Mouse (Mus musculus): Measurements from ENCODE around the gene Sap18b. TPM values are rescaled to one million over a fixed set of nuclear protein-coding genes. Genes with fewer than 3 reads are reported as not detected.

The Sap18b gene
- polyA plus RNA-seq, 1 experiment = 164 TPM

DNA sequence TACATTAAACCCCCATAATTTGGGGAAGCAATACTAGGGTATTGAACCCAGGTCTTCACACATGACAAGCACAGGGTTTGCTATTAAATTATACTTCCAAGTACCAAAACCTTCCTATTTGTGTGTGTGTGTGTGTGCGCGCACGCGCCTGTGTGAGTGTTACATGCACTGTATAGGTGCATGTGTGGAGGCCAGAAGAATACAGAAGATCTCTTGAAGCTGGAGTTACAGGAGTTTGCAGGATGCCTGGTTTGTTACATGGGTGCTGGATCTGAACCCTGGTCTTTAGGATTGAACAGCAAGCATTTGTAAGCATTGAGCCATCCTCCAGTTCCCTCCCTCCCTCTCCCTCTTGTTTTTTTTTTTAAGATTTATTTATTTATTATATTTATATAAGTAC lies 14.1 kb downstream of the Sap18b start:
- Histone ChIP-seq H3K4me1 (ENCODE audit: control insufficient read depth, insufficient read depth, low read length) (no peaks in the 10 kb centered on the region), H3K27ac (ENCODE audit: insufficient read depth, low read length) (no peak overlapping the region), H3K4me3 (ENCODE audit: insufficient read depth, low read length) (no peak overlapping the region)
- TF ChIP-seq POLR2A (IDR thresholded peaks at IDR 0.05; ENCODE audit: low read depth, low read length) (no peak), CTCF (IDR thresholded peaks at IDR 0.05; ENCODE audit: borderline replicate concordance, insufficient read depth, low read length) (no peak)

- TF ChIP-seq CTCF (IDR thresholded peaks at IDR 0.05; ENCODE audit: borderline replicate concordance, insufficient read depth, low read length) = no peak
- no peak for TF ChIP-seq POLR2A (IDR thresholded peaks at IDR 0.05; ENCODE audit: low read depth, low read length)
- no peak overlapping the region for H3K27ac ChIP-seq (ENCODE audit: insufficient read depth, low read length)
- H3K4me1 ChIP-seq (ENCODE audit: control insufficient read depth, insufficient read depth, low read length) = no peaks in the 10 kb centered on the region
- no peak overlapping the region for H3K4me3 ChIP-seq (ENCODE audit: insufficient read depth, low read length)
Observed at GRCm38 (mm10) chr8:95841436-95841835, 16.3 kb downstream of the Sap18b start.

DNA sequence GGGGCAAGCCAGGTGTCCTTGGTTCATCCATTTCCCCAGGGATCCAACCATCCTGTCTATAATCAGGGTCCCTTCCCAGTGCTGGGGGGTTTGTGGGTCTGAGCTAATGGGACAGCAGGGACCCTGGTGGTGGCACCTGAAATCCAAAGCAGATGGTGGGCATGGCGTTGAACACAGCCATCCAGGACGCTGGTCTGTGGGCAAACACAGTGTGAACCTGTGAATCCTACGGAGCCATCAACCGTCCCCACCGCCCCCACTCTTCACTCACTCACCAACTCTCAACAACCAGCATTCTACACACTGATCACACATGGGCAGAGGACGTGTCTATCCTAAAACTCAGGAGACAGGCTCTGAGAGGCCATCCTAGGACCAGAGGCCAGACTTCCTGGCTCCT lies 18.8 kb downstream of the Sap18b start:
- H3K27ac ChIP-seq (ENCODE audit: insufficient read depth, low read length) = no peak overlapping the region
- 0 out of 2 replicates have a peak, but pooled peaks cover under 1% of the 10 kb centered on the region for H3K4me1 ChIP-seq (ENCODE audit: control insufficient read depth, insufficient read depth, low read length)
- no peak overlapping the region for H3K4me3 ChIP-seq (ENCODE audit: insufficient read depth, low read length)
- TF ChIP-seq POLR2A (IDR thresholded peaks at IDR 0.05; ENCODE audit: low read depth, low read length) (no peak), CTCF (IDR thresholded peaks at IDR 0.05; ENCODE audit: borderline replicate concordance, insufficient read depth, low read length) (no peak)

DNA sequence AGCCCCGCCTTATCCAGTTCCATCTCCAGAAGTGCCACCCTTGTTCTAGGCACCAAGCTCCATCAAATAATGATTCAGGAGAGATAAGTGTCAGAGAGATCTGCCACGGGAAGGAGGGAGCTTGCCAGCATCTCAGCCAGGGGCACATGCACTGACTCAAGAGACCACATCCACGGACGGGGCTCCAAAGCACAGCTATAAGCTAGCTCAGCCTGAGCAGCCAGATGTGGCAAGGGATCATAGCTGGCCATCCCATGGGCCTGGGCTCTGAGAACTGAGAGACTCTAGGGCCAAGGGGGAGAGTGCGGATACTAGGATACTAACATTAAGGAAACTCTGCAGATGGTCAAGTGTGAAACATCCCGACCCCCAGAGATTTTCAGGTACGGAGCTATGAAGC lies 19.9 kb downstream of the Sap18b start:
- H3K4me1 ChIP-seq (ENCODE audit: control insufficient read depth, insufficient read depth, low read length) = 0 out of 2 replicates have a peak, but pooled peaks cover 2% of the 10 kb centered on the region
- H3K27ac ChIP-seq (ENCODE audit: insufficient read depth, low read length) = no peak overlapping the region
- TF ChIP-seq POLR2A (IDR thresholded peaks at IDR 0.05; ENCODE audit: low read depth, low read length) (no peak), CTCF (IDR thresholded peaks at IDR 0.05; ENCODE audit: borderline replicate concordance, insufficient read depth, low read length) (no peak)
- no peak overlapping the region for H3K4me3 ChIP-seq (ENCODE audit: insufficient read depth, low read length)

GRCm38 (mm10) chr8:95848061-95848551 lies 23.0 kb downstream of the Sap18b start:
- H3K4me1 ChIP-seq (ENCODE audit: control insufficient read depth, insufficient read depth, low read length) = 0 out of 2 replicates have a peak, but pooled peaks cover 4% of the 10 kb centered on the region
- TF ChIP-seq POLR2A (IDR thresholded peaks at IDR 0.05; ENCODE audit: low read depth, low read length) (no peak), CTCF (IDR thresholded peaks at IDR 0.05; ENCODE audit: borderline replicate concordance, insufficient read depth, low read length) (no peak)
- H3K27ac ChIP-seq (ENCODE audit: insufficient read depth, low read length) = no peak overlapping the region
- no peak overlapping the region for H3K4me3 ChIP-seq (ENCODE audit: insufficient read depth, low read length)

DNA sequence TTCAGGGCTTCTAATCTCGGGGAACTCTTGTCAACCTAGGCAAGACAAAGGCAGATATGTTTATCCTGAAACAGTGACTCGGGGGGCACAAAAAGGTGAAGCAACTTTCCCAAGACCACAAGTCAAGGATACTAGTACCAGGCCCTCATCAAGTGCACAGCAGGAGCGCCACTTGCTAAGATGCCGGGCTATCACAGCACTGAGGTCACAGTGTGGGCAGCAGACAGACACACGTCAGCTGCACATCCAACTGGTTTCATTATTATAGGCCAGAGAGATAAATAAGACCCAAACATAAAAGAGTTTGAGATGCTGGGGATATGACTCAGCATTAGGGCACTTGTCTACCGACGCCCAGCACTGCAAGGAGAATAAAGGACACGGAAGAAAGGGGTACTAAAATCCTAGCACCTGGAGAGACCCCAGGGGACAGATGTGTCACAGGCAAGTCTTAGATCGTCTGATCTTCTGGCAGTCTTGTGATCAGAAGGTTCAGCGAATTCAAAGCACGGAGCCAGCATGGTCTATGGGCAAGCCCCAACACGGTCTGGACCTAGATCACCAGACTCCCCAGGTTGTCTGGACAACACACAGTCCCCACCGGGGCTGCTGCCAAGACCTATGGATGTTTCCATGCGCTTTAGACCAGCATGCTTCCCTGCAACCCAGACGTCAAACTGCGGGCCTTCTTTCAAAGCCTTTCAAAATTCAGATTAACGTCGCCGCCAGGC lies 23.8 kb downstream of the Sap18b start:
- Histone ChIP-seq H3K4me3 (ENCODE audit: insufficient read depth, low read length) (no peak overlapping the region), H3K27ac (ENCODE audit: insufficient read depth, low read length) (no peak overlapping the region), H3K4me1 (ENCODE audit: control insufficient read depth, insufficient read depth, low read length) (0 out of 2 replicates have a peak, but pooled peaks cover 4% of the 10 kb centered on the region)
- TF ChIP-seq CTCF (IDR thresholded peaks at IDR 0.05; ENCODE audit: borderline replicate concordance, insufficient read depth, low read length) (no peak), POLR2A (IDR thresholded peaks at IDR 0.05; ENCODE audit: low read depth, low read length) (no peak)

- no peak for TF ChIP-seq CTCF (IDR thresholded peaks at IDR 0.05; ENCODE audit: borderline replicate concordance, insufficient read depth, low read length)
- TF ChIP-seq POLR2A (IDR thresholded peaks at IDR 0.05; ENCODE audit: low read depth, low read length) = no peak
- Histone ChIP-seq H3K27ac (ENCODE audit: insufficient read depth, low read length) (no peak overlapping the region), H3K4me3 (ENCODE audit: insufficient read depth, low read length) (no peak overlapping the region)
Observed at GRCm38 (mm10) chr8:95850326-95850725, 25.2 kb downstream of the Sap18b start.

DNA sequence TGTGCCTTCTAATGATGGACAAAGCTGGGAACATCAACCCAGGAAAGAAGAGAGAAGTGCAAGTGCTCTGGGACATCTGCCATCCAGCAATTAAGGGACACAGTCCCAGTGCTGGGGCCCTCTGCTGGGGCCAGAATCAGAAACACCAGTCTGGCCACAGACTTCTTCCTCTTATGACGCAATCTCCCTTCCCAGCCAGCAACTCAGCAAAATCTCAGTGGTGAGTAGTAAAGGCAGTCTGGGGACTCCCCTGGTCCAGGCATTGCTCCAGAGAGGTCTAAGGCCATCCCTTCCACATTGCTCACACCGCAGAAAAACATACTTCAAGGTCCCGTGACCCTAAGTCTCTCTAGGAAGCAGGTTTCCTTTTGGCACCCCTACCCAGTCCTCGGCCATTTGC lies 27.1 kb downstream of the Sap18b start:
- peak overlapping the region; percentile 34 for H3K27ac ChIP-seq (ENCODE audit: insufficient read depth, low read length)
- TF ChIP-seq CTCF (IDR thresholded peaks at IDR 0.05; ENCODE audit: borderline replicate concordance, insufficient read depth, low read length) = no peak
- TF ChIP-seq POLR2A (IDR thresholded peaks at IDR 0.05; ENCODE audit: low read depth, low read length) = peak; percentile 55
- peak overlapping the region; percentile 86 for H3K4me3 ChIP-seq (ENCODE audit: insufficient read depth, low read length)
- H3K4me1 ChIP-seq (ENCODE audit: control insufficient read depth, insufficient read depth, low read length) = 0 out of 2 replicates have a peak, but pooled peaks cover 4% of the 10 kb centered on the region

More at GRCm38 (mm10) chr8:95850326-95850725, 25.2 kb downstream of the Sap18b start:
- H3K4me1 ChIP-seq (ENCODE audit: control insufficient read depth, insufficient read depth, low read length) = 0 out of 2 replicates have a peak, but pooled peaks cover 4% of the 10 kb centered on the region

DNA sequence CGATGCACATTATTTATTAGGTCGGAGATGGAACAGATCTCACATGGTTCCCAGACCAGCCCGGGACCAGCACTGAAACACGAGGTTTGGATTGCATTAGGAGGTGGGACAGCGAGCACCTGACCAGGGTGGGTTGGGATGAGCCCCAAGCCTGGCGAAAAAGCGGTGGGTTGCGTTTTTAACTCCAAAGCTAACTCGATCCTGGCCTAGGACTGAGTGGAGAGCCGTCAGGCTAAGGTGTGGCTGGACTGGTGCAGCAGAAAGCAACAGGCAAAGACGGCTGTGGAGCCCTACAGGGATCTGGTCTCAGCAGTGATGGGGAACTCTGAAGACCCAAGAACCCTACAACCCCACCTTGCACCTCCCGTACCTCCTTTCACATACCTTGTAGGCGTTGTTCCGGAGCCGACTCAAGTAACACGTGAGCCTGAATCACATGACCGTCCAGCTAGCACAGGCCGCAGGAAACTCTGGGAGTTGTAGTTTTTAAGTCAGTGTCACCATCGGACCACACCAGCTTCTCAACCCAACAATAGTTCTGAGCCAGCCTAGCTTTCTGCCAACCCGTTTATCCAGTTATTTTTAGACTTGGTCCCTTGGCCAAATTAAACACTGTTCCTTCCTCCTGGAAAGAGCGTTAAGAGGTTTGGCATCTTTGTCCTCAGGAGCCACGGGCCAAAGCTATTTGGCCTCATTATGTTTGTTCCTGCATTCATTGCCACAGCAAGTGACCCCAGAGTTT lies 28.1 kb downstream of the Sap18b start, which contains the start of gene Slc38a7:
Slc38a7 (minus strand) TSS at position 438 of the 742 bp plus-strand sequence.
- Histone ChIP-seq H3K27ac (ENCODE audit: insufficient read depth, low read length) (peak within 1 kb of the TSS; percentile 34), H3K4me1 (ENCODE audit: control insufficient read depth, insufficient read depth, low read length) (0 out of 2 replicates have a peak, but pooled peaks cover 4% of the 10 kb centered on the region), H3K4me3 (ENCODE audit: insufficient read depth, low read length) (peak within 1 kb of the TSS; percentile 86)
- no peak for TF ChIP-seq CTCF (IDR thresholded peaks at IDR 0.05; ENCODE audit: borderline replicate concordance, insufficient read depth, low read length)
- TF ChIP-seq POLR2A (IDR thresholded peaks at IDR 0.05; ENCODE audit: low read depth, low read length) = peak; percentile 80
